Mouse (Mus musculus) hindbrain, embryonic 14.5 days (tissue): ENCODE measurements at regions not wholly inside any gene's neighbourhood (a gene's known extent, or its start where the extent isn't known, plus 50 kb on each side); places are given as distances from the start of the nearest gene placed in this dataset.
"Not testable (repeated sequence)": the region's sequence is repeated elsewhere in the genome, so short reads cannot be mapped to it uniquely, and the experiment has no call there.

ENCODE experiments used
- ATAC-seq: fragments of 200-750 bp; cut with Nextera tagmentation; 2 replicates; pipeline ENCODE4 v1.8.0; 2017; ENCODE audit warnings: moderate number of reproducible peaks, mild to moderate bottlenecking, moderate TSS enrichment, moderate library complexity; ENCODE audit not compliant: low FRiP score
- DNase-seq: peaks from one replicate; pipeline ENCODE4 v3.0.0-alpha.2; 2015; ENCODE audit warnings: low spot score
- H3K27ac ChIP-seq: fragments of 300-500 bp; sonication (generic); 2 replicates; pipeline ENCODE4 v1.5.1; 2014; ENCODE audit warnings: mild to moderate bottlenecking, moderate library complexity
- H3K27me3 ChIP-seq: fragments of 300-500 bp; sonication (generic); 2 replicates; pipeline ENCODE4 v1.6.1; 2014; ENCODE audit warnings: mild to moderate bottlenecking, low read length, mixed read lengths; ENCODE audit not compliant: control insufficient read depth, insufficient read depth
- H3K36me3 ChIP-seq: fragments of 300-500 bp; sonication (generic); replicated peaks from 2 replicates; pipeline ENCODE4 v1.6.1; 2014; ENCODE audit not compliant: control insufficient read depth, insufficient read depth
- H3K4me1 ChIP-seq: fragments of 300-500 bp; sonication (generic); replicated peaks from 2 replicates; pipeline ENCODE4 v1.6.1; 2014; ENCODE audit warnings: antibody characterized with exemption, low read length, mixed read lengths; ENCODE audit not compliant: control insufficient read depth, insufficient read depth
- H3K4me2 ChIP-seq: fragments of 300-500 bp; sonication (generic); replicated peaks from 2 replicates; pipeline ENCODE4 v1.6.1; 2014; ENCODE audit warnings: mild to moderate bottlenecking, moderate library complexity
- H3K4me3 ChIP-seq: fragments of 300-500 bp; sonication (generic); replicated peaks from 2 replicates; pipeline ENCODE4 v1.5.1; 2014; ENCODE audit warnings: mild to moderate bottlenecking, low read length
- H3K9ac ChIP-seq: fragments of 300-500 bp; sonication (generic); 2 replicates; pipeline ENCODE4 v1.6.1; 2014
- H3K9me3 ChIP-seq: fragments of 300-500 bp; sonication (generic); 2 replicates; pipeline ENCODE4 v1.6.1; 2016; ENCODE audit warnings: low read length; ENCODE audit not compliant: control insufficient read depth
- WGBS: fragments of 180-500 bp; shearing (Covaris S2); extraction: QIAGEN DNeasy Blood & Tissue Kit; methylation state at CpG from one replicate; pipeline ENCODE4 v1.1.7; 2014; 5-methylcytosine and 5-hydroxymethylcytosine counted together

GRCm38 (mm10) chr8:46355066-46355465 is 60.6 kb upstream of the Helt start:
- no peak overlapping the region for H3K27ac ChIP-seq
- H3K9me3 ChIP-seq: 0 out of 2 replicates have a peak, but pooled peaks cover 6% of the 10 kb centered on the region
- no peak overlapping the region for H3K9ac ChIP-seq
- no peak overlapping the region for H3K4me3 ChIP-seq
- no peaks in the 10 kb centered on the region for H3K4me1 ChIP-seq
- H3K36me3 ChIP-seq: no peaks in the 10 kb centered on the region
- DNase-seq: no peak
- H3K27me3 ChIP-seq: no peaks in the 10 kb centered on the region
- no peak for ATAC-seq
- WGBS: 93% methylated on average over 4 of the region's 4 CpGs
- H3K4me2 ChIP-seq: no peak overlapping the region

GRCm38 (mm10) chr8:46357961-46358360 is 63.5 kb upstream of the Helt start:
- H3K27me3 ChIP-seq, H3K4me3 ChIP-seq, H3K9me3 ChIP-seq, ATAC-seq, DNase-seq, H3K4me1 ChIP-seq, H3K9ac ChIP-seq, H3K36me3 ChIP-seq, H3K4me2 ChIP-seq, H3K27ac ChIP-seq: not testable (repeated sequence)
- WGBS: 93% methylated on average over 9 of the region's 9 CpGs

GRCm38 (mm10) chr8:46362871-46363306 is 68.4 kb upstream of the Helt start:
- H3K4me2 ChIP-seq: no peak overlapping the region
- ATAC-seq (no peak), DNase-seq (no peak)
- no peaks in the 10 kb centered on the region for H3K4me1 ChIP-seq
- H3K27ac ChIP-seq: no peak overlapping the region
- no peaks in the 10 kb centered on the region for H3K9me3 ChIP-seq
- WGBS: 82% methylated on average over 2 of the region's 2 CpGs
- no peaks in the 10 kb centered on the region for H3K36me3 ChIP-seq
- no peak overlapping the region for H3K4me3 ChIP-seq
- H3K27me3 ChIP-seq: no peaks in the 10 kb centered on the region
- H3K9ac ChIP-seq: no peak overlapping the region

- Histone ChIP-seq H3K4me1 (no peaks in the 10 kb centered on the region), H3K27me3 (no peaks in the 10 kb centered on the region), H3K36me3 (no peaks in the 10 kb centered on the region), H3K27ac (no peak overlapping the region), H3K9me3 (no peaks in the 10 kb centered on the region), H3K4me2 (no peak overlapping the region), H3K9ac (no peak overlapping the region), H3K4me3 (no peak overlapping the region)
- WGBS: 88% methylated on average over 5 of the region's 5 CpGs
- DNase-seq: no peak
- no peak for ATAC-seq
Observed at GRCm38 (mm10) chr8:46365711-46366110, 71.2 kb upstream of the Helt start.

- Histone ChIP-seq H3K9ac (no peak overlapping the region), H3K27ac (no peak overlapping the region), H3K9me3 (no peaks in the 10 kb centered on the region), H3K4me2 (no peak overlapping the region), H3K36me3 (no peaks in the 10 kb centered on the region), H3K4me1 (no peaks in the 10 kb centered on the region), H3K27me3 (no peaks in the 10 kb centered on the region), H3K4me3 (no peak overlapping the region)
- WGBS: 94% methylated on average over 3 of the region's 3 CpGs
- no peak for DNase-seq
- ATAC-seq: no peak
Observed at GRCm38 (mm10) chr8:46367125-46367524, 72.7 kb upstream of the Helt start.

GRCm38 (mm10) chr8:46374092-46374491 is 79.6 kb upstream of the Helt start:
- ATAC-seq (no peak), DNase-seq (no peak)
- no peak overlapping the region for H3K9ac ChIP-seq
- H3K27me3 ChIP-seq: no peaks in the 10 kb centered on the region
- no peak overlapping the region for H3K4me3 ChIP-seq
- no peaks in the 10 kb centered on the region for H3K4me1 ChIP-seq
- H3K9me3 ChIP-seq: no peaks in the 10 kb centered on the region
- H3K4me2 ChIP-seq: no peak overlapping the region
- no peaks in the 10 kb centered on the region for H3K36me3 ChIP-seq
- H3K27ac ChIP-seq: no peak overlapping the region
- 92% methylated on average over 4 of the region's 4 CpGs for WGBS

- Histone ChIP-seq H3K4me3 (no peak overlapping the region), H3K36me3 (no peaks in the 10 kb centered on the region), H3K4me1 (no peaks in the 10 kb centered on the region), H3K9me3 (no peaks in the 10 kb centered on the region), H3K27ac (no peak overlapping the region), H3K27me3 (no peaks in the 10 kb centered on the region), H3K9ac (no peak overlapping the region), H3K4me2 (no peak overlapping the region)
- DNase-seq (no peak), ATAC-seq (no peak)
- WGBS: 86% methylated on average over 2 of the region's 2 CpGs
Observed at GRCm38 (mm10) chr8:46375986-46376385, 81.5 kb upstream of the Helt start.

GRCm38 (mm10) chr8:46384926-46385325 is 85.9 kb upstream of the Acsl1 start:
- Histone ChIP-seq H3K36me3 (no peaks in the 10 kb centered on the region), H3K4me2 (no peak overlapping the region), H3K9me3 (no peaks in the 10 kb centered on the region), H3K27ac (no peak overlapping the region), H3K27me3 (no peaks in the 10 kb centered on the region), H3K9ac (no peak overlapping the region), H3K4me3 (no peak overlapping the region), H3K4me1 (no peaks in the 10 kb centered on the region)
- DNase-seq: no peak
- ATAC-seq: no peak
- WGBS: 87% methylated on average over 7 of the region's 7 CpGs

- 94% methylated on average over 6 of the region's 6 CpGs for WGBS
- no peak overlapping the region for H3K9ac ChIP-seq
- DNase-seq: no peak
Observed at GRCm38 (mm10) chr8:46385806-46386205, 85.0 kb upstream of the Acsl1 start.

GRCm38 (mm10) chr8:46386553-46386952 is 84.3 kb upstream of the Acsl1 start:
- Histone ChIP-seq H3K4me2 (no peak overlapping the region), H3K27me3 (no peaks in the 10 kb centered on the region), H3K9ac (no peak overlapping the region), H3K4me1 (no peaks in the 10 kb centered on the region), H3K36me3 (no peaks in the 10 kb centered on the region), H3K27ac (no peak overlapping the region), H3K4me3 (no peak overlapping the region), H3K9me3 (no peaks in the 10 kb centered on the region)
- ATAC-seq (peak; percentile 69), DNase-seq (no peak)
- 77% methylated on average over 4 of the region's 4 CpGs for WGBS

More at GRCm38 (mm10) chr8:46385806-46386205, 85.0 kb upstream of the Acsl1 start:
- ATAC-seq: no peak
- Histone ChIP-seq H3K4me1 (no peaks in the 10 kb centered on the region), H3K4me2 (no peak overlapping the region), H3K9me3 (no peaks in the 10 kb centered on the region), H3K4me3 (no peak overlapping the region), H3K27me3 (no peaks in the 10 kb centered on the region), H3K27ac (no peak overlapping the region), H3K36me3 (no peaks in the 10 kb centered on the region)
